Mouse (Mus musculus) limb, embryonic 14.5 days (tissue): ENCODE results near the gene AC109138.7. TPM values are rescaled to one million over a fixed set of nuclear protein-coding genes. Genes with fewer than 3 reads are reported as not detected.
"Not testable (repeated sequence)": the region's sequence is repeated elsewhere in the genome, so short reads cannot be mapped to it uniquely, and the experiment has no call there.

Experiments
- ATAC-seq: fragments of 200-750 bp; cut with Nextera tagmentation; 2 replicates; pipeline ENCODE4 v1.8.0; 2017; ENCODE audit warnings: low read depth, moderate number of reproducible peaks, moderate TSS enrichment; ENCODE audit not compliant: low FRiP score
- DNase-seq: peaks from one replicate; pipeline ENCODE4 v3.0.0-alpha.2; 2015; ENCODE audit warnings: low spot score
- H3K27ac ChIP-seq: fragments of 300-500 bp; sonication (generic); replicated peaks from 2 replicates; pipeline ENCODE4 v1.5.1; 2014; ENCODE audit warnings: low read depth, mild to moderate bottlenecking, low read length, moderate library complexity, mixed read lengths
- H3K27me3 ChIP-seq: fragments of 300-500 bp; sonication (generic); 2 replicates; pipeline ENCODE4 v1.6.1; 2014; ENCODE audit warnings: low read length, mixed read lengths; ENCODE audit not compliant: control insufficient read depth, insufficient read depth
- H3K36me3 ChIP-seq: fragments of 300-500 bp; sonication (generic); 2 replicates; pipeline ENCODE4 v1.6.1; 2014; ENCODE audit warnings: mild to moderate bottlenecking, low read length, moderate library complexity, mixed read lengths; ENCODE audit not compliant: control insufficient read depth, insufficient read depth
- H3K4me1 ChIP-seq: fragments of 300-500 bp; sonication (generic); 2 replicates; pipeline ENCODE4 v1.6.1; 2014; ENCODE audit warnings: antibody characterized with exemption, low read length, mixed read lengths; ENCODE audit not compliant: control insufficient read depth, insufficient read depth
- H3K4me2 ChIP-seq: fragments of 300-500 bp; sonication (generic); replicated peaks from 2 replicates; pipeline ENCODE4 v1.6.1; 2014; ENCODE audit warnings: low read depth, mild to moderate bottlenecking, low read length, moderate library complexity; ENCODE audit not compliant: severe bottlenecking
- H3K4me3 ChIP-seq: fragments of 300-500 bp; sonication (generic); replicated peaks from 2 replicates; pipeline ENCODE4 v1.5.1; 2014; ENCODE audit warnings: low read length
- H3K9ac ChIP-seq: fragments of 300-500 bp; sonication (generic); 2 replicates; pipeline ENCODE4 v1.6.1; 2014; ENCODE audit warnings: mild to moderate bottlenecking, low read depth, low read length, moderate library complexity; ENCODE audit not compliant: severe bottlenecking
- H3K9me3 ChIP-seq: fragments of 300-500 bp; sonication (generic); 2 replicates; pipeline ENCODE4 v1.6.1; 2016; ENCODE audit warnings: low read length; ENCODE audit not compliant: control insufficient read depth
- POLR2A ChIP-seq: fragments of 200-500 bp; IDR thresholded peaks from 2 replicates; pipeline ENCODE4 v1.8.0; 2012; ENCODE audit warnings: inconsistent platforms, mild to moderate bottlenecking, moderate library complexity, borderline replicate concordance; ENCODE audit not compliant: insufficient read depth, insufficient read length; ENCODE audit errors: extremely low read depth
- WGBS: fragments of 180-500 bp; shearing (Covaris S2); extraction: QIAGEN DNeasy Blood & Tissue Kit; methylation state at CpG from one replicate; pipeline ENCODE4 v1.1.7; 2014; 5-methylcytosine and 5-hydroxymethylcytosine counted together
- polyA plus RNA-seq, 2 experiments: library from polyadenylated mRNA; depleted of rRNA in 1 of 2; stranded (reverse) in 1 of 2; unstranded in 1 of 2; fragments of >200 nt; fragmentation: Nextera tagmentation in 1 of 2; extraction: Ambion mirVana in 1 of 2; gene quantifications; 2 replicates each; pipeline versions ENCODE4 v1.2.1 to v1.2.3; 2012 to 2014

AC109138.7 gene
- polyA plus RNA-seq, 2 experiments = 0.83 TPM; not detected in 1

DNA sequence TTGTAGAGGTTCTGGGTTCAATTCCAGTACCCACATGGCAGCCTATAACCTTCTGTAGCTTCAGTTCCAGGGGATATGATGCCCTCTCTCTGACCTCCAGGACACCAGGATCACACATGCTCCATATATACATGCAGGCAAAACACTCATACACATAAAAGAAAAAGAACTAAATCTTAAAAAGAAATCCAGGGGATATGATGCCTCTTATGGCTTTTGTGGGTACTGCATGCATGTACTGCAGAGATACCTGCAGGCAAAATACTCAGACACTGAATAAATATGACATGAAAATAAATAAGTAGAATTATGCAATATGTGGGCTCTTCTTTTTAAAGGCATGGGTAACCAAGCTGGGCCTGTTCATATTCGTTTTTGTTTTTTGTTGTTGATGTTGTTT, 32.9 kb downstream of the AC109138.7 start:
- ATAC-seq (no peak), DNase-seq (no peak)
- Histone ChIP-seq H3K27ac (no peak overlapping the region), H3K4me3 (no peak overlapping the region), H3K4me1 (no peaks in the 10 kb centered on the region), H3K9ac (no peak overlapping the region), H3K27me3 (no peaks in the 10 kb centered on the region), H3K4me2 (no peak overlapping the region), H3K36me3 (no peaks in the 10 kb centered on the region), H3K9me3 (no peaks in the 10 kb centered on the region)
- 57% methylated on average over 1 of the region's 1 CpGs for WGBS
- no peak for TF ChIP-seq POLR2A

DNA sequence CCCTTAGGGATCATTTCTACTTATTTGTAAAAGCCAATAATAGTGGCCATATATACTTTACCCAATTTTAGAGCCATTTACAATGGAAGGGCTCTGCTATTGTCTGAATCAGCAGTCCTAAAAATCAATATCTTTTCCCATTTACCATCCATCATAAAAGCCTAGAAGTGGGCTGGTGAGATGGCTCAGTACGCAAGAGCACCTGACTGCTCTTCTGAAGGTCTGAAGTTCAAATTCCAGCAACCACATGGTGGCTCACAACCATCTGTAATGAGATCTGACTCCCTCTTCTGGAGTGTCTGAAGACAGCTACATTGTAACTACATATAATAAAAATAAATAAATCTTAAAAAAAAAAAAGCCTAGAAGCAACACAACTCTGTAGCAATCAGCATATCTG, 34.5 kb downstream of the AC109138.7 start:
- not testable (repeated sequence) for H3K4me1 ChIP-seq, DNase-seq, H3K27ac ChIP-seq, H3K36me3 ChIP-seq, H3K27me3 ChIP-seq, H3K9ac ChIP-seq, H3K4me2 ChIP-seq, H3K4me3 ChIP-seq, H3K9me3 ChIP-seq, ATAC-seq
- WGBS = 63% methylated on average over 1 of the region's 1 CpGs

DNA sequence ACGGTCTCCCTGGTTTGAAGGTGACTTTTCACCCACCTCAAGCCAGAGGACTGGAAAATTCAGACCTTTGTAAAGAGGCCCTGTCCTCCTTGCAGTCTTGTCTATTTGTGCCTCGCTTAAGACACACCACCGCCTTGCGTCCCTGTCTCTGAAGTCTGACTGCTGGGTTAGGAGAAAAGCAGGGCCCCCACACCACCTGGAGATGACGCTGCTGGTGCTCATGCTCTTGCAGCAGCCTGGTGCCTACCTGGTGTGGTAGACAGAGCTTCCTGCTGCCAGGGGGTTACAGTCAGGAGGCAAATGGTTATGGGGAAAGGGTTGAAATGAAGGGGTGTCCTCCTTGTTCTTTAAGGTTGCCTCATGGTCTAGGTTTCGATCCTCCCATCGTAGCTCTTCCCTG, 40.1 kb downstream of the AC109138.7 start:
- Histone ChIP-seq H3K27me3 (no peaks in the 10 kb centered on the region), H3K9ac (no peak overlapping the region), H3K27ac (no peak overlapping the region), H3K36me3 (no peaks in the 10 kb centered on the region), H3K4me1 (peaks cover 5% of the 10 kb centered on the region; the same call in 1 of the 2 replicates), H3K4me3 (no peak overlapping the region), H3K4me2 (no peak overlapping the region), H3K9me3 (no peaks in the 10 kb centered on the region)
- WGBS = 89% methylated on average over 7 of the region's 7 CpGs
- DNase-seq (no peak), ATAC-seq (no peak)
- TF ChIP-seq POLR2A = no peak

DNA sequence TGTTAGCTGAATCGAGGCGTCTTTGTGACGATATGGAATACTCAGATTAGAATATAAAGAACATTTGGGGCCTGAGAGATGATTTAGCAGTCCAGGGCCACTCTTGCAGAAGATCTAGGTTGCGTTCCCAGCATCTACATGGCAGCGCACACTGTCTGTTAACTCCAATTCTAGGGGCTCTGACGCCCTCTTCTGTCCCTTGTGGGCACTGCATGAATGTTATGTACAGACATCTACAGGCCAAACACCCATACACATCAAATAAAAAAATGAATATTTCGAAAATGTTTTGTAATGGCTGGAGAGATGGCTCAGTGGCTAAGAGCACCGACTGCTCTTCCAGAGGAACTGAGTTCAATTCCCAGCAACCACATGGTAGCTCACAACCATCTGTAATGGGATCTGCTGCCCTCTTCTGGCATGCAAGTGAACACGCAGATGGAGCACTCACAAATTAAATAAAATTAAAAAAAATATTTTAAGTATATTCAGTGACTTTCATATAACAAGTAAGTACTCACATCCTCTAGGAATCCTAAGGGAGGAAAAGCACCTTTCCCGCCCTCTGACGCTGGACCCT, 41.5 kb downstream of the AC109138.7 start:
- no peak overlapping the region for H3K4me2 ChIP-seq
- no peak for TF ChIP-seq POLR2A
- no peak overlapping the region for H3K4me3 ChIP-seq
- no peak for DNase-seq
- H3K9ac ChIP-seq = no peak overlapping the region
- peaks cover 5% of the 10 kb centered on the region; the same call in 1 of the 2 replicates for H3K4me1 ChIP-seq
- H3K9me3 ChIP-seq = no peaks in the 10 kb centered on the region
- 77% methylated on average over 11 of the region's 11 CpGs for WGBS
- no peaks in the 10 kb centered on the region for H3K36me3 ChIP-seq
- H3K27me3 ChIP-seq = no peaks in the 10 kb centered on the region
- H3K27ac ChIP-seq = no peak overlapping the region
- no peak for ATAC-seq

DNA sequence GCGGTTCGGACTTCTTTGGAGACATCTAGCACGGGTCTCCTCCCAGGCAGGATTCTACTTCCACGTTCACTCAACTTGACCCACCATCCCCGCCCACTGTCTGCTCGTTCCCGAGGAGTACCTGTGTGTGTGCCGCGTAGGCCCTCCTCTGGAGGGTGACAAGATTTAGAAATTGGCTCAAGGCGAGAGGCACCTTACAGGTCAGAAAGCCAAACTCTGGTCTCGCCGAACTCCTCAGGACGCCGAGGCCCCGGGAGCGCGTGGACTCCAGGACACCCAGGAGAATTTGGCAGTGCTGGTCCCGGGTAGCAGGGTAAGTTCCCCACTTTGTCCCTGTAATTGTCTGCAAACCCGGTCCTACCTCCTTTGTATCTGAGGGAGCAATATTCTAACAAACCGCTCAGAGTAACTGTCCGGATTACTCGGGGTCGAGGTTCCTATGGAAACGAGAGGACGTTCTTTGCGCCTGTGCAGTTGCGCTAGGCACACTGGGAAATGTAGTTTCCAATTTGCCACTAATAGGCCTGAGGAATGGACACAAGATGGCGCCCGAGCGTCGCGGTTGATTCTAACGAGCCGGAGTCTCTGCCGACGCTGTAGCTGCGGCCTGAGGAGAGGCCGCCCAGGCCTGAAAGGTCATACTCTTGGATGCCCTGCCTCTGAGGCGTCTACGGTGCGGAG, 43.2 kb downstream of the AC109138.7 start:
- peak overlapping the region; percentile 69 for H3K9ac ChIP-seq
- WGBS = 2% methylated on average over 41 of the region's 41 CpGs
- ATAC-seq = peak; percentile 93
- TF ChIP-seq POLR2A = peak; percentile 70; the same call in 1 of the 2 replicates
- no peaks in the 10 kb centered on the region for H3K27me3 ChIP-seq
- peak overlapping the region; percentile 93 for H3K4me2 ChIP-seq
- H3K36me3 ChIP-seq = no peaks in the 10 kb centered on the region
- peaks cover 5% of the 10 kb centered on the region; the same call in 1 of the 2 replicates for H3K4me1 ChIP-seq
- no peak overlapping the region for H3K27ac ChIP-seq
- peak; percentile 99 for DNase-seq
- H3K9me3 ChIP-seq = no peaks in the 10 kb centered on the region
- peak overlapping the region; percentile 65 for H3K4me3 ChIP-seq
